In the genomic region with DNA sequence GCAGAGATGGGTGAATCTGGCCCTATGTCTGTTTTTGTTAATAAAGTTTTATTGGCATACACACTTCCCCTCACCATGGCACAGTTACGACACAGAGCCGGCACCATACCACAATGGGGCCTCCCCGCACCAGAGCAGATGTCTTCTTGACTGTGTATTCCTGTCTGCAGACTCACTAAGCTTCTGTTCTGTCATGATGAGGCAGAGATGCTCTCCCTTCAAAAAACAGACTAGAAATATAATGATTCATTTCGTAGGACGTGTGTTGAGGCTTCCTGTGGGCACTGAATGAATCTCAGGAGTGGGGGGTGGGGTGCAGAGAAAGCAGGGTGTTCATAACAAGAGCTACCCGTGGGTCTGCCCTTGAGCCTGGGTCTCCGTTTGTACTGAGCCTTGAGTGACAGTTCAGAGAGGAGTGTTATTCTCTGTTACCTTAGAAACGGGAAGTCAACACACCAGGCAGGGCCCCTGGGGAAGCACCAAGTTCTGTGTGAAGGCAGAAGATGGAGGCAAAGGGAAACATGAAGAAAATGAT, we compare ENCODE assay signal across 9 mouse cellular contexts. TPM values are rescaled to one million over a fixed set of nuclear protein-coding genes. Genes with fewer than 3 reads are reported as not detected.
DNase-seq lines count a peak whose midpoint lies in the region; ATAC-seq lines count a peak whose summit lies in the region.
"Had no signal": no experiment of that assay in that cellular context is flagged by ENCODE, and none has a peak within 500 bp of the region (broad histone marks: within the 10 kb centered on the region; RNA-seq: fewer than 3 reads in every experiment).

No protein-coding gene starts in this region.

- H3K27me3 ChIP-seq in hindbrain, embryonic 10.5 days (ENCODE audit: insufficient read depth, poor library complexity, severe bottlenecking) = no peaks in the 10 kb centered on the region
- no peaks in the 10 kb centered on the region for H3K27me3 ChIP-seq in hindbrain, embryonic 16.5 days (replicated peaks; ENCODE audit: control insufficient read depth, insufficient read depth, low read length)
- H3K27me3 ChIP-seq in heart, embryonic 16.5 days (ENCODE audit: control insufficient read depth, insufficient read depth, low read length) = no peaks in the 10 kb centered on the region
- H3K27me3 ChIP-seq: heart, embryonic 13.5 days had no signal

- no peaks in the 10 kb centered on the region; the same call in 1 of the 2 replicates for H3K79me2 ChIP-seq in macrophage (ENCODE audit: inconsistent target)

- peaks cover 25% of the 10 kb centered on the region for H3K4me1 ChIP-seq in hindbrain, embryonic 10.5 days (replicated peaks)
- no peaks in the 10 kb centered on the region; the same call in 1 of the 2 replicates for H3K4me1 ChIP-seq in hindbrain, embryonic 16.5 days (ENCODE audit: control insufficient read depth, insufficient read depth, low read depth, low read length)
- H3K4me1 ChIP-seq in heart, embryonic 16.5 days (ENCODE audit: control insufficient read depth, insufficient read depth, low read length) = peaks cover 13% of the 10 kb centered on the region

- ATAC-seq in hindbrain, embryonic 16.5 days = no peak
- ATAC-seq in heart, embryonic 16.5 days (replicated peaks; ENCODE audit: extremely low read depth, insufficient read depth, low FRiP score) = peak; percentile 42; the same call in 1 of the 2 replicates

- no peaks in the 10 kb centered on the region for H3K9me3 ChIP-seq in hindbrain, embryonic 10.5 days
- no peaks in the 10 kb centered on the region for H3K9me3 ChIP-seq in hindbrain, embryonic 16.5 days (ENCODE audit: control insufficient read depth, low read length)
- no peaks in the 10 kb centered on the region for H3K9me3 ChIP-seq in heart, embryonic 16.5 days (replicated peaks; ENCODE audit: control insufficient read depth, low read length)
- H3K9me3 ChIP-seq: heart, embryonic 13.5 days had no signal

- peak; percentile 54 for DNase-seq in hindbrain, embryonic 10.5 days (ENCODE audit: low spot score)
- peak; percentile 41 for DNase-seq in brain, adult 2 months (ENCODE audit: low read depth, low spot score)
- peak; percentile 15 for DNase-seq in telencephalon, adult 2 months (ENCODE audit: low read depth, low spot score)
- no peak for DNase-seq in left cerebral cortex, postnatal 36 days (ENCODE audit: low spot score in 2 of 2)
- no peak for DNase-seq in adipocyte (ENCODE audit: low spot score)

- H3K36me3 ChIP-seq in hindbrain, embryonic 10.5 days = no peaks in the 10 kb centered on the region
- H3K36me3 ChIP-seq in hindbrain, embryonic 16.5 days (ENCODE audit: control insufficient read depth, insufficient read depth, low read length) = no peaks in the 10 kb centered on the region
- H3K36me3 ChIP-seq in heart, embryonic 16.5 days (ENCODE audit: control insufficient read depth, insufficient read depth) = no peaks in the 10 kb centered on the region
- H3K36me3 ChIP-seq in macrophage (ENCODE audit: inconsistent target) = no peaks in the 10 kb centered on the region
- H3K36me3 ChIP-seq: heart, embryonic 13.5 days had no signal

- intact Hi-C loops in left cerebral cortex, postnatal 36 days (cut with DNase I) = no loop called here

- no peak overlapping the region for H3K4me3 ChIP-seq in hindbrain, embryonic 10.5 days
- H3K4me3 ChIP-seq in hindbrain, embryonic 16.5 days (ENCODE audit: low read length) = no peak overlapping the region
- H3K4me3 ChIP-seq in heart, embryonic 16.5 days (ENCODE audit: low read length) = no peak overlapping the region
- H3K4me3 ChIP-seq in macrophage (ENCODE audit: inconsistent target) = no peak overlapping the region
- H3K4me3 ChIP-seq: heart, embryonic 13.5 days had no signal

- no peak overlapping the region for H3K9ac ChIP-seq in hindbrain, embryonic 16.5 days (ENCODE audit: low read depth, low read length)
- H3K9ac ChIP-seq in heart, embryonic 16.5 days (ENCODE audit: low read length) = no peak overlapping the region
- H3K9ac ChIP-seq: heart, embryonic 13.5 days had no signal

- H3K27ac ChIP-seq in hindbrain, embryonic 10.5 days = peak overlapping the region; percentile 70
- no peak overlapping the region for H3K27ac ChIP-seq in hindbrain, embryonic 16.5 days (ENCODE audit: low read depth, low read length)
- H3K27ac ChIP-seq in heart, embryonic 16.5 days (ENCODE audit: low read length) = no peak overlapping the region
- H3K27ac ChIP-seq in macrophage = peak overlapping the region; percentile 12
- H3K27ac ChIP-seq: heart, embryonic 13.5 days had no signal

- 49% methylated on average over 8 of the region's 8 CpGs for WGBS in hindbrain, embryonic 10.5 days
- WGBS in hindbrain, embryonic 16.5 days = 48% methylated on average over 8 of the region's 8 CpGs
- WGBS in heart, embryonic 16.5 days = 45% methylated on average over 8 of the region's 8 CpGs
- 23% methylated on average over 8 of the region's 8 CpGs for WGBS in macrophage (ENCODE audit: missing documents)

- H3K4me2 ChIP-seq in hindbrain, embryonic 16.5 days (ENCODE audit: low read length) = no peak overlapping the region
- H3K4me2 ChIP-seq in heart, embryonic 16.5 days (ENCODE audit: low read depth, low read length) = no peak overlapping the region
- H3K4me2 ChIP-seq: heart, embryonic 13.5 days had no signal

RNA-seq across cellular contexts. Expression of gene Xylt1, which starts 48.0 kb away (rescaled TPM):
- 0.92 and 1.4 TPM in 2 replicates for polyA plus RNA-seq in hindbrain, embryonic 10.5 days (2016; fragmentation: Nextera tagmentation; extraction: Ambion mirVana)
- polyA plus RNA-seq in hindbrain, embryonic 16.5 days (2015; fragmentation: Nextera tagmentation; extraction: Ambion mirVana) = 2.9 TPM in 2 replicates
- polyA plus RNA-seq in heart, embryonic 16.5 days (2015; fragmentation: Nextera tagmentation; extraction: Ambion mirVana) = 0.89 and 1.1 TPM in 2 replicates
- total RNA-seq in macrophage (2018; cell fraction: chromatin; rRNA removed) = 10 to 100 TPM in 12 of 26 experiments, 1 to 10 TPM in 14; 1.8 to 48.9 (median 7.7) TPM
- 10 to 100 TPM in 12 of 26 experiments, 1 to 10 TPM in 13, under 1 TPM in 1; 0.91 to 15.3 (median 5.2) TPM for total RNA-seq in macrophage (2018; cell fraction: cytosol; rRNA removed)
- 10 to 100 TPM in 12 of 26 experiments, 1 to 10 TPM in 14; 2.7 to 37.4 (median 6.5) TPM for total RNA-seq in macrophage (2018; cell fraction: nucleus; rRNA removed)
- 3.5 to 7.9 TPM (median 5.9 TPM) in 3 replicates for polyA plus RNA-seq in macrophage (2018)
- 10 to 100 TPM; 46.0 to 59.0 TPM for total RNA-seq in left cerebral cortex, postnatal 36 days (2021)

Comparison
In these comparisons a context has a peak if more than half of its experiments do, and no peak if none do; other contexts are left out.
1. H3K27ac ChIP-seq: peak in hindbrain, embryonic 10.5 days (single experiment) and macrophage (single experiment); none in hindbrain, embryonic 16.5 days (single experiment) and heart, embryonic 16.5 days (single experiment).
2. DNase-seq: peak in hindbrain, embryonic 10.5 days (single experiment), brain, adult 2 months (single experiment) and telencephalon, adult 2 months (single experiment); none in left cerebral cortex, postnatal 36 days (0 of 2) and adipocyte (single experiment).